Mouse (Mus musculus): ENCODE data around the gene Krtap4-16. TPM values are rescaled to one million over a fixed set of nuclear protein-coding genes. Genes with fewer than 3 reads are reported as not detected.

Krtap4-16 gene
- not detected in 2 replicates for polyA plus RNA-seq (2021; fragmentation: Nextera tagmentation)
- long read RNA-seq, experiment 1 = 0 reads
- long read RNA-seq, experiment 2 = 0 reads

DNA sequence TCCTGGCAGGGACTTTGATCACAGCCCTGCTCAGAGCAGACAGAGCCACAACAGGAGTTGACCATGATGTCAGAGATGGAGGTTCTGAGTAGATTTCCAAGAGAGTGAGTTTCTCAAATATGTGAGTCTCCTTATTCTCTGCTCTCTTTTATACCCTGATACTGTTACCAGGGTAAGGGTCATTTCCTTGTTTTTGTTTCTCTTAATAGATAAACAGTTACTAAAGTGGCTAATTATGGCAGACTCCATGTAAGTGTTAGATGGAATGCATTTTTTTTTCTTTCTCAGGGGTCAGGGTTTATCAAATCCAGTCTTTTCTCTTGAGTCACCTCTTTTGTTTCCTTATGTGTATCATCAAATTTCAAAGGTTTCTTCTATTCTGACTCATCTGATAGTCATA is at the start of gene Krtap4-16:
TSS of gene Krtap4-16 (minus strand) at position 101 of the 400 bp plus-strand sequence.

DNA sequence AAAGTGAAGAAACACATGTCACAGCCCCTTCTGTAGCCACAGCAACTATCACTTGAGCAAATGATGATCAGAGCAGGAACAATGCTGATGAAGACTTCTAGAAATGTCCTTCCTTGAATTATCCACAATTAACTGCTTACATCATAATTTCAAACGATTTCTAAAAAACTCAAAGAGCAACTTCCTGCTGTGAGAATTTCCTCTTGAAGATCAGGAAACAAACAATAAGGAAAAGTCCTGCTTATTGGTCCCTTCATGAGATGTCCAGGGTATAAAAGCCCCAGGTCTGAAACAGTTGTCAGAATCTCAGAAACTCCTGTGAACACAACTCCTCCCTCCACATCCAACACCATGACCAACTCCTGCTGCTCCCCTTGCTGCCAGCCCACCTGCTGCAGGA is 27.5 kb upstream of the Krtap4-16 start, which contains the start of gene Gm11567:
TSS of gene Gm11567 (plus strand) at position 301 of the 400 bp plus-strand sequence.

DNA sequence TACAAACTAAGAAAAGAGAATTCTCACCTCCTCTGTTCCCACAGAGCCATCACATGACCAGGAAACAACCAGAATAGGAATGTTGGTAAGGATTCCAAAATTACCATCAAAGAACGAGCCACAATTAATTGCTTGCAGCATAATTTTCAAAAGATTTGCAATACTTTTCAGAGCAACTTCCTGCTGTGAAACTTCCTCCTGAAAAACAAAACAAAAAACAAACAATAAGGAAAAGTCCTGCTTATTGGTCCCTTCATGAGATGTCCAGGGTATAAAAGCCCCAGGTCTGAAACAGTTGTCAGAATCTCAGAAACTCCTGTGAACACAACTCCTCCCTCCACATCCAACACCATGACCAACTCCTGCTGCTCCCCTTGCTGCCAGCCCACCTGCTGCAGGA is 21.7 kb upstream of the Krtap4-16 start, which contains the start of gene Krtap9-1:
TSS of gene Krtap9-1 (plus strand) at position 301 of the 400 bp plus-strand sequence.

DNA sequence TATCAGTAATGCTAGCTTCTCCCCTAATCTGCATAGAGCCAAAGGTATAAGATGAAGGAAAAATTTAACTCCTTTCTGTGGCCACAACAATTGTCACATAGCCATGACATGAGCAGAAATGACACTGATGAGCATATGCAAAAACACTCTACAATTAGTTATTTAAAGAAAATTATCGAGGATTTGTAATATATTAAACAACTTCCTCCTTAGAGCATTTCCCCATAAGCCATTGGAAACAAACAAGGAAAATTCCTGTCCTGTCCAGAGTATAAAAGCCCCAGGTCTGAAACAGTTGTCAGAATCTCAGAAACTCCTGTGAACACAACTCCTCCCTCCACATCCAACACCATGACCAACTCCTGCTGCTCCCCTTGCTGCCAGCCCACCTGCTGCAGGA is 12.8 kb upstream of the Krtap4-16 start, which contains the start of gene Gm11559:
TSS of gene Gm11559 (plus strand) at position 301 of the 400 bp plus-strand sequence.

DNA sequence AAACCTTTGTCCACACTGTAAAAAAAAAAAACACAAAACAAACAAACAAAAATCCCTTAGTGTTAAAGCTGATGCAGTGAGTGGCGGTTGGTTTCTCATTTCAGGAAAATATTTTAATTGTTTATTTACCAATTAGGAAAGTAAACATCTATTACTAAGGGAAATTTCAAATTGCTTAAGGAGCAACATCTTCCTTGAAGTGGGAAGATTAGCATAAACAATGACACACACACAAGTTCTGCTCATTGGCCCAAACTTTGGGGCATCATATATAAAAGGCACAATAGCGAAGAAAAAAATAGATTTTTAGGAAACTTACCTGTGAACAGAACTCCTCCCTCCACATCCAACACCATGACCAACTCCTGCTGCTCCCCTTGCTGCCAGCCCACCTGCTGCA is 6.2 kb upstream of the Krtap4-16 start, which contains the start of gene Gm11568:
TSS of gene Gm11568 (plus strand) at position 301 of the 400 bp plus-strand sequence.

DNA sequence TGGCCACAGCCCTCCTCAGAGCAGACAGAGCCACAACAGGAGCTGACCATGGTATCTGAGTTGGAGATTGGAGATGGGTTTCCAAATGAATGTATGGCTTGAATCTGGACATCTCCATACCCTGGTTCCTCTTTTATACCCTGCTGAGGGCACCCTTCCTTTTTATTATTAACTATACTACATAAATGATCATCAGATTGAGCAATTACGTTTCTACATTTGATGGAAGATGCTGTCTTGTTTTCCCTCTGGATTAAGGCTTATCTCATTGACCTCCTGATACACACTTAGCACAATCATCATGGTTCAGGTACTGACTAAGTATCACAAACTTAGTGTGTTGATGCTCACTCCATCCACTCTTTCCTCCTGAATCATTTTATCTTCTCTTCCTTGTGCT is 13.4 kb downstream of the Krtap4-16 start, which contains the start of gene 2300003K06Rik:
TSS of gene 2300003K06Rik (minus strand) at position 101 of the 400 bp plus-strand sequence.

DNA sequence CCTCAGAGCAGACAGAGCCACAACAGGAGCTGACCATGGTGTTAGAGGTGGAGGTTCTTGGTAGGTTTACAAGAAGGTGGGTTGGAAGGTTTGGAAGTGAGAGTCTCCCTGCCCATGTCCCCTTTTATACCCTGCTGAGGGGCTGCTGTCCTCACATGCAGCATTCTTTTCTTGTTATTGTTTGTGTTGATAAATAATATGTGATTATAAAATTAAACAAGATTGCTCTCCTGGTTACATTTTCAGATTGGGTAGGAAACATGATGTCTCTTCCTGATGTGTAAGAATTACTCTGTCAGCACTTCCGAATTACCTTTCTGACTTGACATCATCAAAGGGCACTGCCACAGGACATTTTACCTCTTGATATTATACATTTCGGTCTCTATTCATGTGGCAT is 35.8 kb downstream of the Krtap4-16 start, which contains the start of gene Gm11564:
TSS of gene Gm11564 (minus strand) at position 101 of the 400 bp plus-strand sequence.

DNA sequence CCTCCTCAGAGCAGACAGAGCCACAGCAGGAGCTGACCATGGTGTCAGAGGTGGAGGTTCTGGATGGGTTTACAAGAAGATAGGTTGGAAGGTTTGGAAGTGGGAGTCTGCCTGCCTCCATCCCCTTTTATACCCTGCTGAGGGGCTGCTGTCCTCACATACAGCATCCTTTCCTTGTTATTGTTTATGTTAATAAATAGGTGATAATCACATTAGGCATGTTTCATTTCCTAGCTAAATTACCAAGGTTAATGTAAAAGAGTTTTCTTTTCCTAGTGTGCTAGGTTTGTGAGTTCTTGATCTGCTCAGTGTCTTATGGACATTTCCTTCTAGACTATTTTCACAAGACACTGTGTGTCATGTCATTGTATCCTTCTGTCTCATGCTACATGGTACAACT is 41.6 kb downstream of the Krtap4-16 start, which contains the start of gene Krtap4-13:
TSS of gene Krtap4-13 (minus strand) at position 101 of the 400 bp plus-strand sequence.

DNA sequence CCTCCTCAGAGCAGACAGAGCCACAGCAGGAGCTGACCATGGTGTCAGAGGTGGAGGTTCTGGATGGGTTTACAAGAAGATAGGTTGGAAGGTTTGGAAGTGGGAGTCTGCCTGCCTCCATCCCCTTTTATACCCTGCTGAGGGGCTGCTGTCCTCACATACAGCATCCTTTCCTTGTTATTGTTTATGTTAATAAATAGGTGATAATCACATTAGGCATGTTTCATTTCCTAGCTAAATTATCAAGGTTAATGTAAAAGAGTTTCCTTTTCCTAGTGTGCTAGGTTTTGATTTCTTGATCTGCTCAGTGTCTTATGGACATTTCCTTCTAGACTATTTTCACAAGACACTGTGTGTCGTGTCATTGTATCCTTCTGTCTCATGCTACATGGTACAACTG is 47.1 kb downstream of the Krtap4-16 start, which contains the start of gene Gm11554:
TSS of gene Gm11554 (minus strand) at position 101 of the 400 bp plus-strand sequence.

Other genes starting within 250 kb of the Krtap4-16 start
- not detected in 2 replicates for gene Gm11938, start 248.3 kb downstream of the Krtap4-16 start, polyA plus RNA-seq (2021; fragmentation: Nextera tagmentation)
- gene Gm11937, start 241.4 kb downstream of the Krtap4-16 start, polyA plus RNA-seq (2021; fragmentation: Nextera tagmentation) = not detected in 2 replicates
- not detected in 2 replicates for gene Krtap2-4, start 236.8 kb downstream of the Krtap4-16 start, polyA plus RNA-seq (2021; fragmentation: Nextera tagmentation)
- gene Gm11562, start 231.2 kb downstream of the Krtap4-16 start, polyA plus RNA-seq (2021; fragmentation: Nextera tagmentation) = not detected in 2 replicates
- gene Krtap4-1, start 223.4 kb downstream of the Krtap4-16 start, polyA plus RNA-seq (2021; fragmentation: Nextera tagmentation) = not detected in 2 replicates
- not detected in 2 replicates for gene Krtap4-2, start 216.5 kb downstream of the Krtap4-16 start, polyA plus RNA-seq (2021; fragmentation: Nextera tagmentation)
- not detected in 2 replicates for gene Krtap4-7, start 207.5 kb downstream of the Krtap4-16 start, polyA plus RNA-seq (2021; fragmentation: Nextera tagmentation)
- gene Gm11555, start 201.4 kb downstream of the Krtap4-16 start, polyA plus RNA-seq (2021; fragmentation: Nextera tagmentation) = not detected in 2 replicates
- not detected in 2 replicates for gene Gm11563, start 192.6 kb downstream of the Krtap4-16 start, polyA plus RNA-seq (2021; fragmentation: Nextera tagmentation)
- gene Krtap4-6, start 185.6 kb downstream of the Krtap4-16 start, polyA plus RNA-seq (2021; fragmentation: Nextera tagmentation) = not detected in 2 replicates
- not detected in 2 replicates for gene Gm14190, start 160.9 kb downstream of the Krtap4-16 start, polyA plus RNA-seq (2021; fragmentation: Nextera tagmentation)
- gene Gm14180, start 117.3 kb downstream of the Krtap4-16 start, polyA plus RNA-seq (2021; fragmentation: Nextera tagmentation) = not detected in 2 replicates
- not detected in 2 replicates for gene Gm11595, start 78.7 kb downstream of the Krtap4-16 start, polyA plus RNA-seq (2021; fragmentation: Nextera tagmentation)
- not detected in 2 replicates for gene Krtap4-8, start 70.9 kb downstream of the Krtap4-16 start, polyA plus RNA-seq (2021; fragmentation: Nextera tagmentation)
- not detected in 2 replicates for gene Krtap4-9, start 66.4 kb downstream of the Krtap4-16 start, polyA plus RNA-seq (2021; fragmentation: Nextera tagmentation)
- gene Gm11596, start 58.1 kb downstream of the Krtap4-16 start, polyA plus RNA-seq (2021; fragmentation: Nextera tagmentation) = not detected in 2 replicates
- not detected in 2 replicates for gene Gm11569, start 52.7 kb downstream of the Krtap4-16 start, polyA plus RNA-seq (2021; fragmentation: Nextera tagmentation)
- not detected in 2 replicates for gene Gm11554, start 47.2 kb downstream of the Krtap4-16 start, polyA plus RNA-seq (2021; fragmentation: Nextera tagmentation)
- gene Krtap4-13, start 41.7 kb downstream of the Krtap4-16 start, polyA plus RNA-seq (2021; fragmentation: Nextera tagmentation) = not detected in 2 replicates
- not detected in 2 replicates for gene Gm11564, start 35.9 kb downstream of the Krtap4-16 start, polyA plus RNA-seq (2021; fragmentation: Nextera tagmentation)
- gene 2300003K06Rik, start 13.5 kb downstream of the Krtap4-16 start, polyA plus RNA-seq (2021; fragmentation: Nextera tagmentation) = not detected in 2 replicates
- not detected in 2 replicates for gene Gm11568, start 6.3 kb upstream of the Krtap4-16 start, polyA plus RNA-seq (2021; fragmentation: Nextera tagmentation)
- gene Gm11559, start 12.9 kb upstream of the Krtap4-16 start, polyA plus RNA-seq (2021; fragmentation: Nextera tagmentation) = not detected in 2 replicates
- not detected in 2 replicates for gene Krtap9-1, start 21.8 kb upstream of the Krtap4-16 start, polyA plus RNA-seq (2021; fragmentation: Nextera tagmentation)
- gene Gm11567, start 27.6 kb upstream of the Krtap4-16 start, polyA plus RNA-seq (2021; fragmentation: Nextera tagmentation) = not detected in 2 replicates
- gene Krtap31-1, start 56.3 kb upstream of the Krtap4-16 start, polyA plus RNA-seq (2021; fragmentation: Nextera tagmentation) = not detected in 2 replicates
- not detected in 2 replicates for gene Gm11565, start 63.1 kb upstream of the Krtap4-16 start, polyA plus RNA-seq (2021; fragmentation: Nextera tagmentation)
- gene Krtap31-2, start 84.7 kb upstream of the Krtap4-16 start, polyA plus RNA-seq (2021; fragmentation: Nextera tagmentation) = not detected in 2 replicates
- not detected in 2 replicates for gene Krtap9-5, start 96.9 kb upstream of the Krtap4-16 start, polyA plus RNA-seq (2021; fragmentation: Nextera tagmentation)
- not detected in 2 replicates for gene Krtap29-1, start 127.4 kb upstream of the Krtap4-16 start, polyA plus RNA-seq (2021; fragmentation: Nextera tagmentation)
- not detected in 2 replicates for gene Krtap16-1, start 135.0 kb upstream of the Krtap4-16 start, polyA plus RNA-seq (2021; fragmentation: Nextera tagmentation)
- not detected in 2 replicates for gene Krtap17-1, start 142.4 kb upstream of the Krtap4-16 start, polyA plus RNA-seq (2021; fragmentation: Nextera tagmentation)
- not detected in 2 replicates for gene Krt33a, start 164.6 kb upstream of the Krtap4-16 start, polyA plus RNA-seq (2021; fragmentation: Nextera tagmentation)
- not detected in 2 replicates for gene Krt33b, start 178.3 kb upstream of the Krtap4-16 start, polyA plus RNA-seq (2021; fragmentation: Nextera tagmentation)
- not detected in 2 replicates for gene Krt34, start 189.9 kb upstream of the Krtap4-16 start, polyA plus RNA-seq (2021; fragmentation: Nextera tagmentation)
- gene Krt31, start 198.9 kb upstream of the Krtap4-16 start, polyA plus RNA-seq (2021; fragmentation: Nextera tagmentation) = 0.16 TPM in 1 of 2 replicates, not detected in the other
- not detected in 2 replicates for gene Krt32, start 236.6 kb upstream of the Krtap4-16 start, polyA plus RNA-seq (2021; fragmentation: Nextera tagmentation)
- not detected in 2 replicates for gene Krt35, start 244.6 kb upstream of the Krtap4-16 start, polyA plus RNA-seq (2021; fragmentation: Nextera tagmentation)